Mouse (Mus musculus): ENCODE results near the gene Enox1. TPM values are rescaled to one million over a fixed set of nuclear protein-coding genes. Genes with fewer than 3 reads are reported as not detected.

The Enox1 gene
- polyA plus RNA-seq, 1 experiment from 2014 or later, result 7.4 TPM

- Histone ChIP-seq H3K4me3 (ENCODE audit: low read depth, low read length) (no peak overlapping the region), H3K36me3 (ENCODE audit: control insufficient read depth, insufficient read depth, low read length) (no peaks in the 10 kb centered on the region), H3K9me3 (ENCODE audit: control insufficient read depth, low read depth, low read length) (no peaks in the 10 kb centered on the region), H3K9ac (replicated peaks; ENCODE audit: low read depth, low read length) (no peak overlapping the region), H3K27ac (ENCODE audit: low read length) (no peak overlapping the region), H3K4me2 (replicated peaks; ENCODE audit: low read depth, low read length) (no peak overlapping the region), H3K4me1 (ENCODE audit: control insufficient read depth, insufficient read depth, low read length) (no peaks in the 10 kb centered on the region), H3K27me3 (ENCODE audit: control insufficient read depth, insufficient read depth, low read length) (no peaks in the 10 kb centered on the region)
- 81% methylated on average over 6 of the region's 6 CpGs for WGBS
- ATAC-seq (ENCODE audit: insufficient number of reproducible peaks, insufficient read depth, low FRiP score, low read depth), result no peak
These were observed 352.5 kb downstream of the Enox1 start for GRCm38 (mm10) chr14:77509042-77509441.

- Histone ChIP-seq H3K4me2 (replicated peaks; ENCODE audit: low read depth, low read length) (no peak overlapping the region), H3K27me3 (ENCODE audit: control insufficient read depth, insufficient read depth, low read length) (no peaks in the 10 kb centered on the region), H3K9ac (replicated peaks; ENCODE audit: low read depth, low read length) (no peak overlapping the region), H3K4me1 (ENCODE audit: control insufficient read depth, insufficient read depth, low read length) (no peaks in the 10 kb centered on the region), H3K36me3 (ENCODE audit: control insufficient read depth, insufficient read depth, low read length) (no peaks in the 10 kb centered on the region), H3K27ac (ENCODE audit: low read length) (no peak overlapping the region), H3K4me3 (ENCODE audit: low read depth, low read length) (no peak overlapping the region), H3K9me3 (ENCODE audit: control insufficient read depth, low read depth, low read length) (no peaks in the 10 kb centered on the region)
- WGBS, result 52% methylated on average over 3 of the region's 3 CpGs
- no peak for ATAC-seq (ENCODE audit: insufficient number of reproducible peaks, insufficient read depth, low FRiP score, low read depth)
These were observed 353.4 kb downstream of the Enox1 start for GRCm38 (mm10) chr14:77509924-77510323.

- Histone ChIP-seq H3K4me3 (ENCODE audit: low read depth, low read length) (no peak overlapping the region), H3K36me3 (ENCODE audit: control insufficient read depth, insufficient read depth, low read length) (no peaks in the 10 kb centered on the region), H3K9me3 (ENCODE audit: control insufficient read depth, low read depth, low read length) (no peaks in the 10 kb centered on the region), H3K4me2 (replicated peaks; ENCODE audit: low read depth, low read length) (no peak overlapping the region), H3K27me3 (ENCODE audit: control insufficient read depth, insufficient read depth, low read length) (no peaks in the 10 kb centered on the region), H3K9ac (replicated peaks; ENCODE audit: low read depth, low read length) (no peak overlapping the region), H3K4me1 (ENCODE audit: control insufficient read depth, insufficient read depth, low read length) (no peaks in the 10 kb centered on the region), H3K27ac (ENCODE audit: low read length) (no peak overlapping the region)
- 63% methylated on average over 7 of the region's 7 CpGs for WGBS
- ATAC-seq (ENCODE audit: insufficient number of reproducible peaks, insufficient read depth, low FRiP score, low read depth), result no peak
These were observed 354.7 kb downstream of the Enox1 start for GRCm38 (mm10) chr14:77511137-77511870.

- no peak overlapping the region for H3K9ac ChIP-seq (replicated peaks; ENCODE audit: low read depth, low read length)
- H3K36me3 ChIP-seq (ENCODE audit: control insufficient read depth, insufficient read depth, low read length), result no peaks in the 10 kb centered on the region
- H3K27me3 ChIP-seq (ENCODE audit: control insufficient read depth, insufficient read depth, low read length), result no peaks in the 10 kb centered on the region
- no peak for ATAC-seq (ENCODE audit: insufficient number of reproducible peaks, insufficient read depth, low FRiP score, low read depth)
- H3K4me3 ChIP-seq (ENCODE audit: low read depth, low read length), result no peak overlapping the region
- no peaks in the 10 kb centered on the region for H3K4me1 ChIP-seq (ENCODE audit: control insufficient read depth, insufficient read depth, low read length)
- no peaks in the 10 kb centered on the region for H3K9me3 ChIP-seq (ENCODE audit: control insufficient read depth, low read depth, low read length)
- no peak overlapping the region for H3K27ac ChIP-seq (ENCODE audit: low read length)
- no peak overlapping the region for H3K4me2 ChIP-seq (replicated peaks; ENCODE audit: low read depth, low read length)
- 65% methylated on average over 4 of the region's 4 CpGs for WGBS
These were observed 361.5 kb downstream of the Enox1 start for GRCm38 (mm10) chr14:77518017-77518416.

- Histone ChIP-seq H3K36me3 (ENCODE audit: control insufficient read depth, insufficient read depth, low read length) (no peaks in the 10 kb centered on the region), H3K9ac (replicated peaks; ENCODE audit: low read depth, low read length) (no peak overlapping the region), H3K4me2 (replicated peaks; ENCODE audit: low read depth, low read length) (no peak overlapping the region), H3K4me3 (ENCODE audit: low read depth, low read length) (no peak overlapping the region), H3K27ac (ENCODE audit: low read length) (no peak overlapping the region), H3K4me1 (ENCODE audit: control insufficient read depth, insufficient read depth, low read length) (no peaks in the 10 kb centered on the region), H3K27me3 (ENCODE audit: control insufficient read depth, insufficient read depth, low read length) (no peaks in the 10 kb centered on the region), H3K9me3 (ENCODE audit: control insufficient read depth, low read depth, low read length) (no peaks in the 10 kb centered on the region)
- ATAC-seq (ENCODE audit: insufficient number of reproducible peaks, insufficient read depth, low FRiP score, low read depth), result no peak
- WGBS, result 67% methylated on average over 7 of the region's 7 CpGs
These were observed 362.6 kb downstream of the Enox1 start for GRCm38 (mm10) chr14:77518941-77519695.

GRCm38 (mm10) chr14:77519701-77520100, 363.1 kb downstream of the Enox1 start:
- Histone ChIP-seq H3K36me3 (ENCODE audit: control insufficient read depth, insufficient read depth, low read length) (no peaks in the 10 kb centered on the region), H3K27me3 (ENCODE audit: control insufficient read depth, insufficient read depth, low read length) (no peaks in the 10 kb centered on the region), H3K4me2 (replicated peaks; ENCODE audit: low read depth, low read length) (no peak overlapping the region), H3K27ac (ENCODE audit: low read length) (no peak overlapping the region), H3K4me1 (ENCODE audit: control insufficient read depth, insufficient read depth, low read length) (no peaks in the 10 kb centered on the region), H3K9me3 (ENCODE audit: control insufficient read depth, low read depth, low read length) (no peaks in the 10 kb centered on the region), H3K4me3 (ENCODE audit: low read depth, low read length) (no peak overlapping the region), H3K9ac (replicated peaks; ENCODE audit: low read depth, low read length) (no peak overlapping the region)
- 77% methylated on average over 1 of the region's 1 CpGs for WGBS
- no peak for ATAC-seq (ENCODE audit: insufficient number of reproducible peaks, insufficient read depth, low FRiP score, low read depth)

- H3K9me3 ChIP-seq (ENCODE audit: control insufficient read depth, low read depth, low read length), result no peaks in the 10 kb centered on the region
- no peak overlapping the region for H3K27ac ChIP-seq (ENCODE audit: low read length)
- no peak overlapping the region for H3K4me3 ChIP-seq (ENCODE audit: low read depth, low read length)
- H3K27me3 ChIP-seq (ENCODE audit: control insufficient read depth, insufficient read depth, low read length), result no peaks in the 10 kb centered on the region
- 75% methylated on average over 4 of the region's 4 CpGs for WGBS
- ATAC-seq (ENCODE audit: insufficient number of reproducible peaks, insufficient read depth, low FRiP score, low read depth), result no peak
- no peak overlapping the region for H3K4me2 ChIP-seq (replicated peaks; ENCODE audit: low read depth, low read length)
- no peaks in the 10 kb centered on the region for H3K36me3 ChIP-seq (ENCODE audit: control insufficient read depth, insufficient read depth, low read length)
- H3K4me1 ChIP-seq (ENCODE audit: control insufficient read depth, insufficient read depth, low read length), result no peaks in the 10 kb centered on the region
- no peak overlapping the region for H3K9ac ChIP-seq (replicated peaks; ENCODE audit: low read depth, low read length)
These were observed 367.7 kb downstream of the Enox1 start for GRCm38 (mm10) chr14:77524303-77524702.

GRCm38 (mm10) chr14:77526262-77526661, 369.7 kb downstream of the Enox1 start:
- no peaks in the 10 kb centered on the region for H3K9me3 ChIP-seq (ENCODE audit: control insufficient read depth, low read depth, low read length)
- no peaks in the 10 kb centered on the region for H3K4me1 ChIP-seq (ENCODE audit: control insufficient read depth, insufficient read depth, low read length)
- H3K9ac ChIP-seq (replicated peaks; ENCODE audit: low read depth, low read length), result no peak overlapping the region
- H3K4me2 ChIP-seq (replicated peaks; ENCODE audit: low read depth, low read length), result no peak overlapping the region
- ATAC-seq (ENCODE audit: insufficient number of reproducible peaks, insufficient read depth, low FRiP score, low read depth), result no peak
- WGBS, result 94% methylated on average over 1 of the region's 1 CpGs
- no peak overlapping the region for H3K4me3 ChIP-seq (ENCODE audit: low read depth, low read length)
- H3K27me3 ChIP-seq (ENCODE audit: control insufficient read depth, insufficient read depth, low read length), result no peaks in the 10 kb centered on the region
- no peaks in the 10 kb centered on the region for H3K36me3 ChIP-seq (ENCODE audit: control insufficient read depth, insufficient read depth, low read length)
- no peak overlapping the region for H3K27ac ChIP-seq (ENCODE audit: low read length)

Data from stomach, embryonic 14.5 days (tissue).